Mouse (Mus musculus): ENCODE data around the gene Pptc7.

Pptc7 gene

GRCm38 (mm10) chr5:122267136-122267535 is 17.0 kb upstream of the Pptc7 start:
- DNase-seq (ENCODE audit: low read depth, low spot score), result no peak

GRCm38 (mm10) chr5:122267899-122268298 is 16.3 kb upstream of the Pptc7 start:
- DNase-seq (ENCODE audit: low read depth, low spot score), result peak; percentile 41

- DNase-seq (ENCODE audit: low read depth, low spot score), result no peak
Observed at GRCm38 (mm10) chr5:122268858-122269604, 15.1 kb upstream of the Pptc7 start.

GRCm38 (mm10) chr5:122272821-122273220 is 11.3 kb upstream of the Pptc7 start:
- DNase-seq (ENCODE audit: low read depth, low spot score), result no peak

- no peak for DNase-seq (ENCODE audit: low read depth, low spot score)
Observed at GRCm38 (mm10) chr5:122274785-122275184, 9.4 kb upstream of the Pptc7 start.

GRCm38 (mm10) chr5:122278946-122279345 is 5.2 kb upstream of the Pptc7 start:
- DNase-seq (ENCODE audit: low read depth, low spot score), result no peak

- no peak for DNase-seq (ENCODE audit: low read depth, low spot score)
Observed at GRCm38 (mm10) chr5:122279799-122280421, 4.3 kb upstream of the Pptc7 start.

GRCm38 (mm10) chr5:122280422-122280826 is 3.7 kb upstream of the Pptc7 start:
- no peak for DNase-seq (ENCODE audit: low read depth, low spot score)

GRCm38 (mm10) chr5:122280827-122281462 is 3.2 kb upstream of the Pptc7 start:
- DNase-seq (ENCODE audit: low read depth, low spot score), result no peak

GRCm38 (mm10) chr5:122283828-122284182 is 360 bp upstream of the Pptc7 start:
- no peak for DNase-seq (ENCODE audit: low read depth, low spot score)

GRCm38 (mm10) chr5:122285029-122285766 is 1.0 kb downstream of the Pptc7 start:
- DNase-seq (ENCODE audit: low read depth, low spot score), result no peak

GRCm38 (mm10) chr5:122285767-122286150 is 1.6 kb downstream of the Pptc7 start:
- DNase-seq (ENCODE audit: low read depth, low spot score), result no peak

GRCm38 (mm10) chr5:122286191-122286590 is 2.0 kb downstream of the Pptc7 start:
- DNase-seq (ENCODE audit: low read depth, low spot score), result no peak

- no peak for DNase-seq (ENCODE audit: low read depth, low spot score)
Observed at GRCm38 (mm10) chr5:122287026-122287425, 2.9 kb downstream of the Pptc7 start.

GRCm38 (mm10) chr5:122288147-122288811 is 4.1 kb downstream of the Pptc7 start:
- no peak for DNase-seq (ENCODE audit: low read depth, low spot score)

- no peak for DNase-seq (ENCODE audit: low read depth, low spot score)
Observed at GRCm38 (mm10) chr5:122291149-122291548, 7.0 kb downstream of the Pptc7 start.

- DNase-seq (ENCODE audit: low read depth, low spot score), result no peak
Observed at GRCm38 (mm10) chr5:122291553-122292339, 7.6 kb downstream of the Pptc7 start.

GRCm38 (mm10) chr5:122293131-122293530 is 9.0 kb downstream of the Pptc7 start:
- no peak for DNase-seq (ENCODE audit: low read depth, low spot score)

GRCm38 (mm10) chr5:122294219-122294735 is 10.1 kb downstream of the Pptc7 start:
- no peak for DNase-seq (ENCODE audit: low read depth, low spot score)

- no peak for DNase-seq (ENCODE audit: low read depth, low spot score)
Observed at GRCm38 (mm10) chr5:122295113-122295935, 11.2 kb downstream of the Pptc7 start.

Measured in retina, adult 2 months (tissue).